Mouse (Mus musculus) MN1 (cell line): Measurements from ENCODE around the gene Ror2.

ENCODE experiments used
- DNase-seq: peaks from one replicate; pipeline ENCODE4 v3.0.0-alpha.2; 2016; ENCODE audit warnings: low spot score

Gene Ror2

GRCm38 (mm10) chr13:53271595-53271994, 14.3 kb downstream of the Ror2 start:
- DNase-seq: no peak

- DNase-seq: no peak
Observed at GRCm38 (mm10) chr13:53270549-53270948, 15.4 kb downstream of the Ror2 start.

GRCm38 (mm10) chr13:53268541-53268940, 17.4 kb downstream of the Ror2 start:
- no peak for DNase-seq

DNA sequence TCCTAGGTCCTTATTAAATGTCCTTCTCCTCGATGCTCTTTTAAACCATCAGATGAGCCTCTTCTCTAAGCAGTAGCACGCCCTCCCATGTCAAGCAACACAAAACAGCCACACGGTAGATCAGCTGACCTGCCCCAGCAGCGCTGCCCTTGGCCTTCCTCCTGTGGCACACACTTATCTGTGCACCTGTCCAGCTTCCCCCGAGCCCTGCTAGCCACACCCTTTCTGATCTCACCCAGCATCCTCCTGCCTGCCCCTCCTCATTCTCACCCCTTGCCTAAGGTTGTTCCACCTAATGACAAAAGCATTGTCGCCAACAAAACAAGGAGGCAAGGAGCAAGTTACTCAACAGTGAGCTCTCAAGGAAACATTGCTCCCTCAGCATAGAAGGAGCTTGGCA, 18.1 kb downstream of the Ror2 start:
- no peak for DNase-seq

GRCm38 (mm10) chr13:53267155-53267554, 18.8 kb downstream of the Ror2 start:
- no peak for DNase-seq

GRCm38 (mm10) chr13:53266543-53266951, 19.4 kb downstream of the Ror2 start:
- no peak for DNase-seq

DNA sequence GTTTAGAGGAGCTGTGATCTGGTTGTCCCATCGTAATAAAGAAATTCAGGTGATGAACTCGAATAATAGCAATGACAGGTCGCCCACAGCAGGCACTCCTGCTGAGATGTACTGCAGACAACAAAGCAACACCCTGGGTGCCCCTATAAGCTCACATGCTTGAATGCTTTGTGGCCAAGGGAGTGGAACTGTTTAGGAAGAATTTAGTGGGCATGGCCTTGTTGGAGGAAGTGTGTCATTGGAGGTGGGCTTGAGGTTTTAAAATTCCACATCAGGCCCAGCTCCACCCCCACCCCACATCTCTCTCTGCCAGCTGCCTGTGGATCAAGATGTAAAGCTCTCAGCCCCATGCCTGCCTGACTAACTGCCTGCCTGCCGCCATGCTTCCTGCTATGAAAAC, 21.0 kb downstream of the Ror2 start:
- DNase-seq: no peak

DNA sequence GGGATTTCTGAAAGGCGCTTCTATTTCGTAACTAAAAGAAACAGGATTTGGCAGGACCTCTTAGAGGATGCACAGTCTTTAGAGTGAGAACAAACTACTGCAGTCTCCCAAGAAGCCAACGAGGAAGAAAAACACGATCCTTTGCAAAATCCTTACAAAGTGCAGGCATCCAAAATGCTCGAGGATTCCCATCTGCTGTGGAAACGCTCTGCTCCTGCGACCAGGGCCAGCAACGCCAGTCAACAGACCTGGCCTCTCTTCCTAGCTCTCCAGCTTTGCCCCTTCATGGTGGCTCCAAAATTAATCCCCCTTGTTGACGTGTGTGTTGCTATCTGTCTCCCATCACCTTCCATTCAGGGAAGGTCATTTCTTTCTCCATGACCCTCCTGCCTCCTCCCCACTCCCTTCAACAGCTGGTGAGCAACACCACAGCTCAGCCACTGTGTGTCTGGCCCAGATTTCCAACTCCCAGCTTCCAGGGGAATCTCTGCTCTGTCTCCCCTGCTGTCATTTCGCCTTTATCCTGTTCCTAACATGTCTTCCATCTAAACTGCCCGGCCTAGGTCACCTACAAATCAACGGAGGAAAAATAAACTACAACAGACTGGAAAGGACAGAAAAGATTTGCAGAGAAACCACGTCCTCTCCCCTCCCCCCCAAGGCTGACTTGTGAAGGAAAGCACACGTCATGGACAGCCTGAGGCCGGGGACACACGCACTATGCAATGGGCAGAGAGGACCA, 23.2 kb downstream of the Ror2 start:
- no peak for DNase-seq

DNA sequence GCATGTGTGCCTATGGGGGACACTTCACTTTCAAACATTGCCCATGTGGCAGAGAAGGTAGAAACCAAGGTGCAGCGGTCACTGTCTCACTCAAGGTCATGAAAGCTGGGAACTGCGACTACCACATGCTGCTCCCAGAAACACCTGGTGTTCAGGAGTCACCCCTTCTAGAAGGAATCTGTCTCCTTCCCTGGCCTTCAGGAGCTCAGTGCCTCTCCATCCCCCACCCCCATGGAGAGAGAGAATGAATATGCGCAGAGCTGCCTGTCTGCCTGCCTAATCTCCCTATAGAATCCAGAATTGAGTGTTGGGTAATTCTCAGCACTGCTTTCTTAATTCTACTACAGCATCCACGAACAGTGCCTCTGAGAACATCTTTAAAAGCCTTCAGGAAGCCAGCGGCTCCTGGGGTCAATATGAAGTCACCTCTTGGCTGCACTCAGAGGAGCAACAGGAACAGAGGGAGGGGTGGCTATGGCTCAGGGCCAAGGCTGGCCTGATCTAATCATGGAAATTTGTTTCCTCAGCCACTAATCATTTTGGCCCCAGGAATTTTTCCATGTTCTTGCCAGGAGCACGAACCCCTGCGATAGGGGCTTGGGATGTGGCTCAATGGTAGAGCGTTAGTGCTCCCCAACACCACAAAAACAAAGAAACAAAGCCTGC, 24.7 kb downstream of the Ror2 start:
- DNase-seq: no peak

- DNase-seq: no peak
Observed at GRCm38 (mm10) chr13:53258943-53259342, 27.0 kb downstream of the Ror2 start.

DNA sequence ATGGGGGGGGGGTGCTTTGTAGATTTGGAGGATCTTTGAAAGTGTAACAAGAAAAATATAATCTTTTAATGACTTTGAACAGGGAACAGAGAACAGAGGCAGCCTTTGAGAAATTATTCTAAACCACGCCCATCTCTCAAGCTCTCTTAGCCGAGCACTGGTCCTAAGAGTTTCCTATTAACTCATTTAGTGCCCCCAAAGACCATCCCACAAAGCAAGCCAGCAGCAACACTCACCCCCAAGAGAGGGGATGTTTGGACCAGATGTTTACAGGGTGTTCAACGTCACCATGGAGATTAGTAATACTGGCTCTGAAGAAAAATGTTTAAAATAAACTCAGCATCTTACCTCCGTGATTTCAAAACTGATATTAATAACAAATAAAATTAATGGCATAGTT, 27.4 kb downstream of the Ror2 start:
- no peak for DNase-seq

DNA sequence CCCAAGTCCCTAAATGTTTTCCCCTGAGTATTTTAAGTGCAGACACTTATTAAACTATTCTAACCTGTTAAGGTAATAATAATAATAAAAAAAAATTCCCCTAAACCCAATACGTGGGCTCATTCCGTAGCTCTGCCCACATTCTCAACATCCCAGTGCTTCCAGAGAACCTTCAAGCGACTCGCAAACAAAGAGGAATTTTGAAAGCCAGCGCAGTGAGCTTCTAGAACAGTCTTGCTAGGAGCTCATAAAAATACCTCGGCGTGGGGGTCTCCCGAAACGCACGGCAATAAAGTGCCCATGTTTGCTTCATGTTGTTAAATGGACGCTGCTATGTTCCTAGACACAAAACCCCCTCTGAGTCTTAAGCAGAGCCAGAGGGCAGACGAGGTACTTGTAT, 32.7 kb downstream of the Ror2 start:
- DNase-seq: no peak

DNA sequence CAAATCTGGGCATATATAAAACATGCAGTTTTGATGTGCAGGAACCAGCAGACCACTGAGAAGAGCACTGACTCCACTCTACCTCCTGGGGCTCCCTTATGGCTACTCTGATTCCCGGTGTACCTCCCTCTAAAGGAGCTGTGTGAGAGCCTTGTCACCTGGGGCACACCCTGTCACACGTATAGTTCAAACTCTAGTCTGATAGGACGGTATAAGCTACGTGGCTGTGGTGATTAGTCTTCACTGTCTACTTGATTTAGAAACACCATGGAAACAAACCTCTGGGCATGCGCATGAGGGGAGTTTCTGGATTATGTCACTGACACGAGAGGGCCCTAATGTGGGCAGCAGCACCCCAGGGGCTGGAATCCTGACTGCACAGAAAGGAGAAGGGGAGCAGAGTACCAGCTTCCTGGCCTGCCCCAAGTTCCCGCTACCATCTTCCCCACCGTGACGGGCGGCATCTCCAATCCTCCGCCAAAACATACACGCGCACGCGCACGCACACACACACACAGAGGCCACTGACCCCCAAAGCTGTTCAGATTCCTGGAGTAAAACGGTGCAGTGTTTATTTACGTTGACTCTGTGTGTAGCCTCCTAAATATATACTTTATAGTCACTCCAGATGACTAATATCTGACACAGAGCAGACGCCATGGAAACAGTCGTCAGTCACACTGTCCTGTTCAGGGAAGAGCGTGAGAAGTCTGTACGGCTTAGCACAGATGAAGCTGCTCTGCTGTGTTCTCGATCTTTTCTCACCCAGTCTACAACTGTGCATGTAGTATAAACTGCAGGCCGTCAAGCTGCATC, 37.1 kb downstream of the Ror2 start:
- DNase-seq: no peak

DNA sequence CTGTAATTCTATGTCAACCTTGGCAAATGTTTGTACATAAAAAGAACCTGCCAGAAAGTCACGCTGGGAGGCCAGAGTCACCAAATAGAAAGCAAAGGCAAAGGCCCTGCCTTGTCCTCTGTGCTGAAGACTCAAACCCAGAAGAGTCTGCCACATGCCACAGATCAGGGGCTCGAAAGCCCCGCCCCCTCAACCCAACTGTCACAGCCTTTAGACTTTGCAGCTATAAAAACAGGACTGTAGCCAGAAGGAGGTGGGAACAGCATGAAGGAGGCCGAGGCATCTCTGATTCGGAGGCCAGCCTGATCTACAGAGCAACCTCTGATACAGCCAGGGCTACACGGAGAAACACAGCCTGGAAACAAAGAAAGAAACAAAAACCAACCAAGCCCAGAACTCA, 37.8 kb downstream of the Ror2 start:
- DNase-seq: no peak

- DNase-seq: no peak
Observed at GRCm38 (mm10) chr13:53247175-53247574, 38.7 kb downstream of the Ror2 start.

GRCm38 (mm10) chr13:53244151-53244550, 41.8 kb downstream of the Ror2 start:
- DNase-seq: no peak

DNA sequence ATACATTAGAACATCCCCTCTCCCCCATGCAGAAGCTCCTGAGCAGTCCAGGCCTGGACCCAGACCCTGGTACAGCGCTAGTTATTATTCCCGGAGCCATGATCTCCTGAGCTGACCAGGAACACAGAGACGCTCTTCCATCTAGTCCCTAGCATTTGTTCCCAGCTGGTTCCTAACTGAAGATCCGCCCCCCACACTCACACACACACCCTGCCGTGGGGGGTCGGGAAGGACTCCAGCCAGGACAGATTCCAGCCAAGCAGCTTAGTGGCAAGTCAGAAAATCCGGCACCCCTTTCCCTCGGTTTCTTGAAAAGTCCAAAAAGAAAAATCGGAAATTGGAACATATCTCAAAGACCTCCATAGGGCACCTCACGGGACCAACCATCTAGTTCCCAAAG, 48.5 kb downstream of the Ror2 start:
- no peak for DNase-seq

GRCm38 (mm10) chr13:53236434-53237401, 49.2 kb downstream of the Ror2 start:
- DNase-seq: no peak

DNA sequence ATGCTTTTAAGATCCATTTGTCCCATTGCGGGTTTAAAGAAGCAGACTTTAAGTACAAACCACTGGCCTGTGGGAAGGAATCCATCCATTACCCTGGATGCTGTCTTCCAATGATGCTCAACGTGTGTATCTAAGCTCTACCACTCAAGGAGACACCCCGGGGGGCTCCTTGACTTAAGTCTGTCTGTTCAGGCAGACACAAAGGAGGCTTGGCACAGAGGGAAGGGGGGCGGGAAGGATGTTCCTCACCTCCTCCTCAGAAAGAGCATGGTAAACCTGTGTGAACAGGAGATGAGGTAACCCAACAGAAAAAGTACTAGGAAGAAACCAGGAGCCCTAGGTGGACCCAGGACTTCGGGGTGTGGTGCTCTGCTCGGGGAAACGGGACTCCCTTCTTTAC, 50.0 kb downstream of the Ror2 start:
- no peak for DNase-seq

DNA sequence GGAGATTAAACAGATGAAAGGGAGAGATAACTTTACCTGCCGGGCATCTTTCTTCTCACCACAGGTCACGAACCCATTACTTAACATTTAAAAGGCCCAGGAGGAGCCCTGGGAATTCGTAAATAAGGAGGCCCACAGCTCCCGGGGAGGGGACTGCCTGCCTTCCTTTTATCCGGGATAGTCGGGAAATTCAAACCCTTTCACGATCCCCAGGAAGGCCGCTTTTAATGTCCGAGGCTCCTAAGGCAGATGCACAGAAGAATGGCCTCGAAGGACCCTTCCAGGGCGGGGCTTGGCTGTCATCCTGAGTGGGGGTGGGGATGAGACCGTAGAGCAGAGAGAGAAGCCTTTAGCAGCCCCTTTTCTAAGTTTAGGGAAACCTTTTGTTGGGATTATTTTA, 51.1 kb downstream of the Ror2 start:
- DNase-seq: no peak

DNA sequence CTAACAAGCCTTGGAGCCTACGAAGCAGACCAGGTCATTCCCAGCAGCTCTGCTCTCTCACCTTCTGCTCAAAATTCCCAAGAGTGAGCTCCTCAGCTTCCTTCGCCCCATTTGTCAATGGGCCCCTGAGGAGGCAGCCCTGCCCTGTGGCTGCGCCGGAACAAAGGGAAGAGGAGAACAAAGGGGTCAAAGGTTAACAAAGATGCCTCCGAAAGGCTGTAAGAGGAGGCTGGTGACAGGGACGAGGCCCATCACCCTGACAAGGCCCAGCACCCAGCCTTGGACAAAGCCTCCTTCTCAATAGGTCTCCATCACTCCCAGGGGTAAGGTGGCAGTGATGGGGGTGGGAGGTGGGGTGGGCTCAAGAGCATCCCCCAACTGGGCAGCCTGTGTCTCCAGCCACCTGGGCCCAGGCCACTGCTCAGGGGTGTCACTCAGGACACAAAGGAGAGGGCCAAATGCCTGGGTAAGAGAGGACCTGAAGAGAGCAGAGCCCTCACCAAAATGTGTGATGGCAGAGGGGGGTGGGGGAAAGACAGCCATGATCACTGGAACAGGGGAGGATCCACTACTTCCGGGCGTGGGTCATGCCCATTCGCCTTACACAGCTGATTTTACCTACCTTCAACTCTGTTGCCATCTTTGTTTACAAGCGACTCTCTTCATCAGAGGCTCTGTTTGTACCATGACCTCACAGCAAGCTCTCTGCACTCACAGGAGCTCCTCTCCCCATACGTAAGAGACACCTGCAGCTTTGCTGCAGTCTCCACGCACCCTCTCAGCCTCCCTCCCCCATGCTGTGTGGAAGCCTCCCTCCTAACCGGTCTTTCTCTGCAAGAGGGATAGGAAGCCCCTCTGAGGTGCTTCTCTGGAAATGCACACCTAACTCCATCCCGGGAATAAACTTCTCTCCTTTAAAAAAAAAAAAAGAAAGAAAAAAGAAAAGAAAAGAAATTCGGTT, 51.8 kb downstream of the Ror2 start:
- no peak for DNase-seq
